Mouse (Mus musculus) kidney, embryonic 16.5 days (tissue): ENCODE data around the gene Creld1. TPM values are rescaled to one million over a fixed set of nuclear protein-coding genes. Genes with fewer than 3 reads are reported as not detected.

Source experiments
- ATAC-seq: fragments of 200-750 bp; cut with Nextera tagmentation; 2 replicates; pipeline ENCODE4 v1.8.0; 2017; ENCODE audit warnings: moderate TSS enrichment; ENCODE audit not compliant: low FRiP score, low TSS enrichment
- H3K27ac ChIP-seq: fragments of 300-500 bp; sonication (generic); 2 replicates; pipeline ENCODE4 v1.5.1; 2014; ENCODE audit warnings: low read length
- H3K27me3 ChIP-seq: fragments of 300-500 bp; sonication (generic); 2 replicates; pipeline ENCODE4 v1.6.1; 2014; ENCODE audit warnings: low read length, control low read depth, mixed read lengths; ENCODE audit not compliant: insufficient read depth
- H3K36me3 ChIP-seq: fragments of 300-500 bp; sonication (generic); 2 replicates; pipeline ENCODE4 v1.6.1; 2014; ENCODE audit warnings: low read length, control low read depth, mixed read lengths; ENCODE audit not compliant: insufficient read depth
- H3K4me1 ChIP-seq: fragments of 300-500 bp; sonication (generic); 2 replicates; pipeline ENCODE4 v1.6.1; 2014; ENCODE audit warnings: low read length, control low read depth, mixed read lengths; ENCODE audit not compliant: insufficient read depth
- H3K4me2 ChIP-seq: fragments of 300-500 bp; sonication (generic); replicated peaks from 2 replicates; pipeline ENCODE4 v1.6.1; 2014; ENCODE audit warnings: low read depth, low read length
- H3K4me3 ChIP-seq: fragments of 300-500 bp; sonication (generic); 2 replicates; pipeline ENCODE4 v1.5.1; 2014; ENCODE audit warnings: mild to moderate bottlenecking, low read length
- H3K9ac ChIP-seq: fragments of 300-500 bp; sonication (generic); replicated peaks from 2 replicates; pipeline ENCODE4 v1.6.1; 2014; ENCODE audit warnings: low read length
- H3K9me3 ChIP-seq: fragments of 300-500 bp; sonication (generic); 2 replicates; pipeline ENCODE4 v1.6.1; 2016; ENCODE audit warnings: low read length, control low read depth
- WGBS: fragments of 180-500 bp; shearing (Covaris S2); extraction: QIAGEN DNeasy Blood & Tissue Kit; methylation state at CpG from one replicate; pipeline ENCODE4 v1.1.7; 2014; 5-methylcytosine and 5-hydroxymethylcytosine counted together
- polyA plus RNA-seq: library from polyadenylated mRNA; unstranded; fragments of >200 nt; fragmentation: Nextera tagmentation; extraction: Ambion mirVana; gene quantifications from 2 replicates; pipeline ENCODE4 v1.2.1, GENCODE M21; 2015

Gene Creld1
- polyA plus RNA-seq, 1 experiment from 2014 or later = 43.4 TPM

GRCm38 (mm10) chr6:113480555-113481373 is 2.3 kb upstream of the Creld1 start:
- Histone ChIP-seq H3K27me3 (peaks cover 16% of the 10 kb centered on the region; the same call in 1 of the 2 replicates), H3K4me3 (no peak overlapping the region), H3K4me2 (no peak overlapping the region), H3K4me1 (peaks cover 19% of the 10 kb centered on the region), H3K36me3 (no peaks in the 10 kb centered on the region), H3K9me3 (no peaks in the 10 kb centered on the region), H3K27ac (no peak overlapping the region), H3K9ac (no peak overlapping the region)
- WGBS = 57% methylated on average over 18 of the region's 18 CpGs
- no peak for ATAC-seq

GRCm38 (mm10) chr6:113482477-113483099 is 509 bp upstream of the Creld1 start:
- Histone ChIP-seq H3K4me1 (peaks cover 19% of the 10 kb centered on the region), H3K4me3 (peak overlapping the region; percentile 60), H3K4me2 (peak overlapping the region; percentile 66), H3K36me3 (0 out of 2 replicates have a peak, but pooled peaks cover 2% of the 10 kb centered on the region), H3K27me3 (peaks cover 16% of the 10 kb centered on the region; the same call in 1 of the 2 replicates), H3K9ac (peak overlapping the region; percentile 73), H3K9me3 (no peaks in the 10 kb centered on the region), H3K27ac (peak overlapping the region; percentile 84)
- WGBS = 1% methylated on average over 64 of the region's 65 CpGs
- peak; percentile 59 for ATAC-seq

- peak; percentile 35; the same call in 1 of the 2 replicates for ATAC-seq
- 8% methylated on average over 10 of the region's 10 CpGs for WGBS
- Histone ChIP-seq H3K9ac (peak overlapping the region; percentile 66), H3K36me3 (peaks cover 10% of the 10 kb centered on the region; the same call in 1 of the 2 replicates), H3K9me3 (no peaks in the 10 kb centered on the region), H3K27me3 (peaks cover 16% of the 10 kb centered on the region; the same call in 1 of the 2 replicates), H3K27ac (peak overlapping the region; percentile 88), H3K4me3 (peak overlapping the region; percentile 60), H3K4me2 (peak overlapping the region; percentile 66), H3K4me1 (peaks cover 19% of the 10 kb centered on the region)
These were observed 632 bp downstream of the Creld1 start for GRCm38 (mm10) chr6:113483729-113484128.

- Histone ChIP-seq H3K4me1 (peaks cover 6% of the 10 kb centered on the region), H3K27ac (no peak overlapping the region), H3K4me2 (no peak overlapping the region), H3K27me3 (0 out of 2 replicates have a peak, but pooled peaks cover 1% of the 10 kb centered on the region), H3K9ac (0 out of 2 replicates have a peak overlapping the region, but pooled peaks have one; percentile 16), H3K4me3 (no peak overlapping the region), H3K9me3 (no peaks in the 10 kb centered on the region), H3K36me3 (peaks cover 26% of the 10 kb centered on the region; the same call in 1 of the 2 replicates)
- 56% methylated on average over 7 of the region's 7 CpGs for WGBS
- no peak for ATAC-seq
These were observed 4.1 kb downstream of the Creld1 start for GRCm38 (mm10) chr6:113487125-113487576.

GRCm38 (mm10) chr6:113489410-113489809 is 6.3 kb downstream of the Creld1 start:
- Histone ChIP-seq H3K9me3 (no peaks in the 10 kb centered on the region), H3K36me3 (peaks cover 31% of the 10 kb centered on the region; the same call in 1 of the 2 replicates), H3K9ac (no peak overlapping the region), H3K4me3 (no peak overlapping the region), H3K4me2 (no peak overlapping the region), H3K4me1 (peaks cover under 1% of the 10 kb centered on the region; the same call in 1 of the 2 replicates), H3K27ac (no peak overlapping the region), H3K27me3 (no peaks in the 10 kb centered on the region)
- no peak for ATAC-seq
- 90% methylated on average over 14 of the region's 14 CpGs for WGBS

- Histone ChIP-seq H3K27me3 (peaks cover 13% of the 10 kb centered on the region; the same call in 1 of the 2 replicates), H3K4me2 (no peak overlapping the region), H3K36me3 (peaks cover 28% of the 10 kb centered on the region; the same call in 1 of the 2 replicates), H3K4me3 (no peak overlapping the region), H3K4me1 (peaks cover 5% of the 10 kb centered on the region; the same call in 1 of the 2 replicates), H3K27ac (no peak overlapping the region), H3K9ac (no peak overlapping the region), H3K9me3 (no peaks in the 10 kb centered on the region)
- no peak for ATAC-seq
- WGBS = 62% methylated on average over 24 of the region's 24 CpGs
These were observed 9.2 kb downstream of the Creld1 start for GRCm38 (mm10) chr6:113492101-113492864.

- peak; percentile 85 for ATAC-seq
- Histone ChIP-seq H3K4me1 (peaks cover 5% of the 10 kb centered on the region; the same call in 1 of the 2 replicates), H3K4me2 (peak overlapping the region; percentile 58), H3K36me3 (peaks cover 21% of the 10 kb centered on the region; the same call in 1 of the 2 replicates), H3K27ac (no peak overlapping the region), H3K9me3 (no peaks in the 10 kb centered on the region), H3K9ac (peak overlapping the region; percentile 53), H3K27me3 (peaks cover 13% of the 10 kb centered on the region; the same call in 1 of the 2 replicates), H3K4me3 (peak overlapping the region; percentile 42)
- WGBS = 3% methylated on average over 50 of the region's 54 CpGs
These were observed 11.2 kb downstream of the Creld1 start for GRCm38 (mm10) chr6:113494258-113494788.

GRCm38 (mm10) chr6:113495071-113495675 is 12.1 kb downstream of the Creld1 start:
- H3K4me1 ChIP-seq = peaks cover 5% of the 10 kb centered on the region; the same call in 1 of the 2 replicates
- peaks cover 16% of the 10 kb centered on the region; the same call in 1 of the 2 replicates for H3K36me3 ChIP-seq
- H3K27me3 ChIP-seq = peaks cover 13% of the 10 kb centered on the region; the same call in 1 of the 2 replicates
- ATAC-seq = 0 out of 2 replicates have a peak, but pooled peaks have one; percentile 7
- H3K9me3 ChIP-seq = no peaks in the 10 kb centered on the region
- peak overlapping the region; percentile 42 for H3K4me3 ChIP-seq
- H3K9ac ChIP-seq = 0 out of 2 replicates have a peak overlapping the region, but pooled peaks have one; percentile 53
- peak overlapping the region; percentile 58 for H3K4me2 ChIP-seq
- 44% methylated on average over 28 of the region's 28 CpGs for WGBS
- H3K27ac ChIP-seq = no peak overlapping the region
